Mouse (Mus musculus) spleen, embryonic (tissue): Measurements from ENCODE around the gene Vtcn1.

Experiments used
- CTCF ChIA-PET: fragments of 350-600 bp; sonication (Branson Sonifier 250); formaldehyde crosslinking; loops from one replicate; lab custom pipeline; 2022; lab: Charles Lee

The Vtcn1 gene

GRCm38 (mm10) chr3:100920611-100921140 is 95.4 kb downstream of the Vtcn1 start:
- CTCF ChIA-PET: no interaction called here

- CTCF ChIA-PET: interaction anchor here (1.0 kb wide), 1 partner anchor 49 kb away, joined by 3 read pairs; no protein-coding TSS in a partner anchor
These were observed 96.7 kb downstream of the Vtcn1 start, which contains the start of gene Trim45 for GRCm38 (mm10) chr3:100921825-100922505. Gene Trim45 (plus strand): TSS chr3:100922202.

DNA sequence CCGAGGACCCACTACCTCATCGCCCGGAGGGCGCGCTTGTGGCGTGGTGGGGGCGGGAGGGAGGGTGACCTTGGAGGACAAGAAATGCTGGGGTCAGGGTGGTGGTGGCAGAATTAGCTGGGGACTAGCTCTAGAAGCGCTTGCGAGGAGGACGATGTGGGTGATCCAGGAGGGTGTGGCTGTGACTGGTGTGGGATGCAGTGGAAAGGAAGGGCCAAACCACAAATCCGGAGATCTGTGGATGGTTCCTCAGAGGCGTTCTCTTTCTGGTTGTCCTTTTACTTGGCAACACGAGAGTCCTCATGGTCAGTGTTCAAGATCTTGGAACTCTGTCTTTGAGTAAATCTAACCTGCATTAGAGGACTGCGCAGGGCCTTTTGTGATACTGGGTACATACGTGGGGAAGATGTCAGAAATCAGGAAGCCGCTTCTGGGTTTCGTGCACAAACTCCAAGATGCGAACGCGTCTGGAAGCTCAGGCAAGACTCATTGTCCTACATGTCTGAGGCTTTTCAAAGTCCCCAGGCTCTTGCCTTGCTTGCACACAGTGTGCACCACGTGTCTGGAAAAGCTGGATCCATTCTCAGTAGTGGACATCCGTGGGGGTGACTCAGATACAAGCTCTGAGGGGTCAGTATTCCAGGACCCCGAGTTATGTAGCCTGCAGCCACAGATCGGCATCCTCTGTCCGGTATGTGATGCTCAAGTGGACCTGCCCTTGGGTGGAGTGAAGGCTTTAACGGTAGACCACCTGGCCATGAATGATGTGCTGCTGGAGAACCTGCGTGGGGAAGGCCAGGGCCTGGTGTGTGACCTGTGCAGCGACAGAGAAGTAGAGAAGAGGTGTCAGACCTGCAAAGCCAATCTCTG is 97.5 kb downstream of the Vtcn1 start:
- CTCF ChIA-PET: interaction anchor here (1.0 kb wide), 1 partner anchor 49 kb away, joined by 3 read pairs; no protein-coding TSS in a partner anchor

GRCm38 (mm10) chr3:100924065-100924732 is 98.9 kb downstream of the Vtcn1 start:
- CTCF ChIA-PET: no interaction called here

DNA sequence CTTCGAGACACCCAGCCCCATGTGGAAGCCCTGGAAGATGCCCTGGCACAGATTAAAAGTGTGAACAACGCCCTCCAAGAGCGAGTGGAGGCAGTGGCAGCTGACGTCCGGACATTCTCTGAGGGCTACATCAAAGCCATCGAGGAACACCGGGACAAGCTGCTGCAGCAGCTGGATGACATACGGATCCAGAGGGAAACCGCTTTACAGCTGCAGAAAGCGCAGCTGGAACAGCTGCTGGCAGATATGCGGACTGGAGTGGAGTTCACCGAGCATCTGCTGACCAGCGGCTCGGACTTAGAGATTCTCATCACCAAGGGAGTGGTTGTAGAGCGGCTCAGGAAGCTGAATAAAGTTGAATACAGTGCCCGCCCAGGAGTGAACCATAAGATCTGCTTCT is 99.9 kb downstream of the Vtcn1 start:
- CTCF ChIA-PET: no interaction called here

- CTCF ChIA-PET: no interaction called here
These were observed 106.2 kb downstream of the Vtcn1 start for GRCm38 (mm10) chr3:100931332-100932076.

DNA sequence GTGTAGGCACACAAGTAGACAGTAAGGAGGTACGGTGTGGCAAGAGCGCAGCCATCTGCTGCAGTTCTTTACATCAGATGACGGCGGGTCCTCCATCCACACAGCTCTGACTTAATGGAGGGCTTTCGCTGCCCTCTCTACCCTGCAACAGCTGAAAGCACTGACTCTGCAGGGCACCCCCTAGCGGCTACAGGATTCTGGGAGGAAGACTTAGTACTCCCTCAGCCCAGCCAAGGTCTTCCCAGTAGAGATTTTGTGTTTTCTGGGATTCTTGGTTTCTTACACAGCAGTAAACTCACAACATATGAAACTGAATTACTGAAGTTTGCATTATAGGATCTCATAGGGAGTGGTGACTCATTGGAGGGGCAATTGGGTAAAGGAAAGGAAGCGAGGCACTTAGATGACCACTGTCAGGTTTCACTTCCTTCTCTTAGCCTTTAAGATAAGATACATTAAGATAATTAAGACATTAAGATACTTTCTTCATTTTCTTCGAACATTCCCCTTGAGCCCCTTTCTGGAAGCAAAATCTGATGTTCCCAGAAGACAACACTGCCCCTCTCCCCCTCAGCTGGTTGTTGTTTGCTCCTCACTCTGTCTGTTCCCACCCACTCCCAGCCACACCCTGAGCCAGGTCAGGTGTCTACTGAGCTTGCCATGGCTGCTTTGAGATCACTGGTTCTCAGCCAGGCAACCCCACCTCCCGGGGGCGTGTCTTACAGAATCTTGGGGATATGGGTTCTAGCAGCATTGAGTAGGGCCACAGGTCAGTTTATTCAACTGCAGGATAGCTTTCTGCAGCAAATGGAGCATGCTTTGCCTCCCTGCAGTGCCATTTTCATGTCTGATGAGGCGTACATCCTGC is 107.1 kb downstream of the Vtcn1 start:
- CTCF ChIA-PET: no interaction called here

DNA sequence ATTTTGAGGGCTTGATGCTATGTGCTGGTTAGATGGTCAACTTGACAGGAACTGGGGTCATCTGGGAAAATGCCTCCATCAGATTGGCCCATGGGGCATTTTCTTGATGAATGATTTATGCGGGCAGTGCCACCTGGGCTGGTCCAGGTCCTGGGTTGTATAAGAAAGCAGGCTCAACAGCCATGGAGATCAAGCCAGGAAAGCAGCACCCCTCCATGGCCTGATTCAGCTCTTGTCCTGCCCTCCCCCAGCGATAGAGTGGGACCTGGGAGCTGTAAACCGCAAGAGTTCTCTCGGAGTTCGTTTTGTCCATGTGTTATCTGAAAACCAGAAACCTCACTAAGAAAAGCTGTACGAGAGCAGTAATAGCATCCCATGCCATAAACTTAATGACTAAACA is 110.3 kb downstream of the Vtcn1 start:
- CTCF ChIA-PET: no interaction called here

GRCm38 (mm10) chr3:100936201-100936600 is 110.9 kb downstream of the Vtcn1 start:
- CTCF ChIA-PET: no interaction called here

DNA sequence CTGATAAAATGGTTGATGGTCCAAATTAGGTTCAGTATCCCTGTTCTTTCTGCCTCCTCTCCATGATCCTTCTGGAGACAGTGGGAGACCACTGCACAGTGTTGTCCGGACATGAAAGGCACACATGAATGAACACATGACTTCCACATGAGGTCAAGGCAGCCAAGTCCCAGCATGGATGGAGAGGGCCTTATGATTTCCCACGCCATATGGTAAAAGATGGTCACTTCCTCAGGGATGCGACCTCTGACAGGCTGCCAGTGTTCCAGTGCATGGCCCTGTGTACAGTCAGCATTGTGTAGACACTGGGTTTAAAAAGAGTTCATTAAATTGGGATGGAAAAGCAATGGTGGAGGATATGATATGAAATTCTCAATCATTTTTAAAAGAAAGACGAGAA is 113.0 kb downstream of the Vtcn1 start:
- CTCF ChIA-PET: no interaction called here

GRCm38 (mm10) chr3:100940496-100941037 is 115.3 kb downstream of the Vtcn1 start:
- CTCF ChIA-PET: no interaction called here
